Mouse (Mus musculus): ENCODE data around the gene Adam17.

DNA sequence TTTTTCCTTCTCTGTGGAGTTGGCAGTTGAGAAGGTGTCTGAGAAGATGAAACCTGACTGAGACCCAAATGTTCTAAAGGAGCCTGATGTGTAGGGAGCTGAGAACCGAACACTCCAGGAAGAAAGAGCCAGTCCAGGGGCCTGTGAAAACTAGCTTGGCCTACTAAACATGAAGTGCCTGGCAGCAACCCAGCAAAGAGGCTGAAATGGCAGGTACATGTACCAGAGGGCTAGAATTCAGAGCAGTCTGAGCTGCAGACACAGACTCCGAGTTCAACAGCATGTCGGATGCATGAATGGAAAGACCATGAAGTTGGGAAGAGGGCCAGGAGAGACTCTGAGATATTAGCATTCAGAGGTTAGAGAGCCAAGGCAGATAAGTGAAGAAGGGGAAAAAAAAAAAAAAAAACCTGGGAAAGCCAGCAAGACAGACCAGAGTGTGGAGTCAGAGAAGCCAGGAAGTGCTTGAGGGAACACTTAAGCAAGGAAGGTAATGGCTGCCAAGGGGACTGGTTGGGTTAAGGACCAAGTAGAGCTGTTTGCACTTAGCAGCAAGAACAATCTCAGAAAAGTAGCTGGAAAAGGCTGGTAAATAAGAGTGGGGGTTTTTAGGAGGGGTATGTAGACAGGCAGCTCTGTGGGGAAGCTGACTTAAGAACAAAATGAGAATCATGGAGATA, 84.6 kb downstream of the Adam17 start:
- TF ChIP-seq CTCF (IDR thresholded peaks at IDR 0.05; ENCODE audit: control insufficient read depth, insufficient read depth, insufficient replicate concordance, low read depth, low read length) = no peak
- TF ChIP-seq POLR2A (IDR thresholded peaks at IDR 0.05; ENCODE audit: control insufficient read depth, low read depth, low read length) = no peak
